ENCODE assay signal across 1 mouse cellular context in the genomic region with DNA sequence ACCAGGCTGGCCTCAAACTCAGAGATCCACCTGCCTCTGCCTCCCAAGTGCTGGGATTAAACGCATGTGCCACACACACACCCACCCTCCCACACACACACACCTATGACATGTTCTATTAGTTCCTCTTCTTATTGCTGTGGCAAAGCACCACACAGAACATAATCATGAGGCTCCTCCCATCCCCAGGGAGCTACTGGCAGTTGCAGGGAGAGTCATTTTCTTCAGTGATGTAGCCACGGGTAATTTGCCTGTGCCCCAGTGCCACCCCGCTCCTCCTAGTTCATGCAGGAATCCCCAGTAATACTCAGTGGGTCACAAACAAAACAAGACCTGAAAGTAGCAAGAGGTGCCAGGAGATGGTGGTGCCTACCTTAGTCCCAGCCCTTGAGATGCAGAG.
TF ChIP-seq lines count a peak whose summit lies in the region.

No protein-coding gene starts in this region.

TF ChIP-seq in MEL, 35 proteins besides CTCF, POLR2A, EP300 and RAD21 (continued from another document):
- TF ChIP-seq SIN3A (IDR thresholded peaks at IDR 0.05; ENCODE audit: low read length): no peak
- no peak for TF ChIP-seq USF1 (IDR thresholded peaks at IDR 0.05; ENCODE audit: low read depth, low read length)
- TF ChIP-seq TAL1 (IDR thresholded peaks at IDR 0.05; ENCODE audit: low read length): no peak
- TF ChIP-seq UBTF (IDR thresholded peaks at IDR 0.05; ENCODE audit: borderline replicate concordance, insufficient read depth, low read depth, low read length): no peak
- TF ChIP-seq MEF2A (IDR thresholded peaks at IDR 0.05; ENCODE audit: extremely low read depth, insufficient replicate concordance, low read depth, low read length, poor library complexity, severe bottlenecking): no peak
- no peak for TF ChIP-seq ETS1 (IDR thresholded peaks at IDR 0.05; ENCODE audit: low read depth, low read length)
- no peak for TF ChIP-seq MXI1 (IDR thresholded peaks at IDR 0.05; ENCODE audit: low read depth, low read length)
- no peak for TF ChIP-seq E2F4 (IDR thresholded peaks at IDR 0.05; ENCODE audit: borderline replicate concordance, low read depth, low read length)
- no peak for TF ChIP-seq BHLHE40 (IDR thresholded peaks at IDR 0.05; ENCODE audit: borderline replicate concordance, low read depth, low read length)
- TF ChIP-seq NELFE (IDR thresholded peaks at IDR 0.05; ENCODE audit: low read depth, low read length): no peak
- no peak for TF ChIP-seq MAZ (IDR thresholded peaks at IDR 0.05; ENCODE audit: low read depth, low read length)
- no peak for TF ChIP-seq USF2 (IDR thresholded peaks at IDR 0.05; ENCODE audit: borderline replicate concordance in 1 of 2, insufficient read depth in 1 of 2, low read depth in 1 of 2, low read length in 2 of 2)
- no peak for TF ChIP-seq POLR2AphosphoS2 (IDR thresholded peaks at IDR 0.05; ENCODE audit: low read length)
- no peak for TF ChIP-seq CHD1 (IDR thresholded peaks at IDR 0.05; ENCODE audit: low read depth, low read length)
